Mouse (Mus musculus) cerebellum, adult 2 months (tissue): ENCODE data around the gene Cachd1. TPM values are rescaled to one million over a fixed set of nuclear protein-coding genes. Genes with fewer than 3 reads are reported as not detected.

Experiments
- DNase-seq, 2 experiments: peaks; one replicate each; pipeline ENCODE4 v3.0.0; 2021
- H3K27ac ChIP-seq: fragments of 200-500 bp; 2 replicates; pipeline ENCODE4 v1.5.1; 2012; ENCODE audit warnings: low read length, control low read depth, inconsistent platforms; ENCODE audit not compliant: insufficient read depth
- H3K27me3 ChIP-seq: fragments of 200-500 bp; 2 replicates; pipeline ENCODE4 v1.6.1; 2012; ENCODE audit warnings: inconsistent platforms, mild to moderate bottlenecking, low read length, moderate library complexity; ENCODE audit not compliant: control insufficient read depth, insufficient read depth
- H3K4me1 ChIP-seq: fragments of 200-500 bp; 2 replicates; pipeline ENCODE4 v1.6.1; 2011; ENCODE audit warnings: low read length; ENCODE audit not compliant: control insufficient read depth, insufficient read depth
- H3K4me3 ChIP-seq: fragments of 200-500 bp; replicated peaks from 2 replicates; pipeline ENCODE3; 2011; ENCODE audit warnings: mild to moderate bottlenecking, low read depth, low read length, control low read depth; ENCODE audit not compliant: insufficient read depth
- CTCF ChIP-seq: fragments of 200-500 bp; IDR thresholded peaks from 2 replicates; pipeline ENCODE4 v1.5.1; 2011; ENCODE audit warnings: low read depth, mild to moderate bottlenecking, control low read depth, low read length, moderate library complexity, borderline replicate concordance; ENCODE audit not compliant: insufficient read depth
- POLR2A ChIP-seq: fragments of 200-500 bp; IDR thresholded peaks from 2 replicates; pipeline ENCODE4 v1.6.1; 2011; ENCODE audit warnings: low read length, control low read depth, borderline replicate concordance; ENCODE audit not compliant: insufficient read depth
- WGBS: fragments of 180-500 bp; shearing (Covaris S2); methylation state at CpG from one replicate; pipeline ENCODE4 v1.1.7; 2018; 5-methylcytosine and 5-hydroxymethylcytosine counted together
- polyA plus RNA-seq: library from polyadenylated mRNA; depleted of rRNA; stranded (reverse); fragments of >200 nt; gene quantifications from 2 replicates; pipeline ENCODE4 v1.2.3, GENCODE M21; 2012

The Cachd1 gene
- polyA plus RNA-seq, 1 experiment = 41.4 TPM

- Histone ChIP-seq H3K27ac (no peak overlapping the region), H3K4me3 (no peak overlapping the region), H3K27me3 (no peaks in the 10 kb centered on the region), H3K4me1 (no peaks in the 10 kb centered on the region)
- TF ChIP-seq CTCF = no peak
- TF ChIP-seq POLR2A = no peak
- WGBS = 42% methylated on average over 15 of the region's 15 CpGs
- no peak for DNase-seq
Measured at GRCm38 (mm10) chr4:100863861-100864428, 87.5 kb downstream of the Cachd1 start.

GRCm38 (mm10) chr4:100865423-100865822 is 88.9 kb downstream of the Cachd1 start:
- Histone ChIP-seq H3K4me3 (no peak overlapping the region), H3K27ac (no peak overlapping the region), H3K4me1 (no peaks in the 10 kb centered on the region), H3K27me3 (no peaks in the 10 kb centered on the region)
- TF ChIP-seq CTCF = no peak
- no peak for TF ChIP-seq POLR2A
- WGBS = 60% methylated on average over 13 of the region's 13 CpGs
- DNase-seq = no peak

GRCm38 (mm10) chr4:100865962-100866703 is 89.7 kb downstream of the Cachd1 start:
- H3K27me3 ChIP-seq = no peaks in the 10 kb centered on the region
- H3K4me1 ChIP-seq = no peaks in the 10 kb centered on the region
- TF ChIP-seq CTCF = no peak
- 62% methylated on average over 12 of the region's 12 CpGs for WGBS
- DNase-seq = no peak
- H3K4me3 ChIP-seq = no peak overlapping the region
- no peak overlapping the region for H3K27ac ChIP-seq

GRCm38 (mm10) chr4:100877351-100877750 is 100.9 kb downstream of the Cachd1 start:
- no peak for TF ChIP-seq CTCF
- no peak for TF ChIP-seq POLR2A
- H3K27me3 ChIP-seq = no peaks in the 10 kb centered on the region
- no peaks in the 10 kb centered on the region for H3K4me1 ChIP-seq
- H3K27ac ChIP-seq = no peak overlapping the region
- WGBS = 54% methylated on average over 3 of the region's 3 CpGs
- DNase-seq = no peak
- H3K4me3 ChIP-seq = no peak overlapping the region

- H3K27ac ChIP-seq = no peak overlapping the region
- 92% methylated on average over 8 of the region's 8 CpGs for WGBS
- H3K4me3 ChIP-seq = no peak overlapping the region
- DNase-seq = no peak
- no peaks in the 10 kb centered on the region for H3K4me1 ChIP-seq
- TF ChIP-seq CTCF = no peak
- TF ChIP-seq POLR2A = no peak
- H3K27me3 ChIP-seq = no peaks in the 10 kb centered on the region
Measured at GRCm38 (mm10) chr4:100879414-100879813, 102.9 kb downstream of the Cachd1 start.

- H3K4me3 ChIP-seq = no peak overlapping the region
- WGBS = 95% methylated on average over 4 of the region's 4 CpGs
- H3K27ac ChIP-seq = no peak overlapping the region
- no peak for DNase-seq
- H3K27me3 ChIP-seq = no peaks in the 10 kb centered on the region
- no peaks in the 10 kb centered on the region for H3K4me1 ChIP-seq
- TF ChIP-seq POLR2A = no peak
- TF ChIP-seq CTCF = no peak
Measured at GRCm38 (mm10) chr4:100880075-100880474, 103.6 kb downstream of the Cachd1 start.

GRCm38 (mm10) chr4:100885793-100886742 is 109.6 kb downstream of the Cachd1 start:
- no peak overlapping the region for H3K27ac ChIP-seq

More at GRCm38 (mm10) chr4:100885793-100886742, 109.6 kb downstream of the Cachd1 start:
- no peak overlapping the region for H3K4me3 ChIP-seq
- 41% methylated on average over 19 of the region's 19 CpGs for WGBS
- no peaks in the 10 kb centered on the region for H3K4me1 ChIP-seq
- no peak for DNase-seq
- H3K27me3 ChIP-seq = no peaks in the 10 kb centered on the region
- TF ChIP-seq CTCF (no peak), POLR2A (no peak)
